Mouse (Mus musculus): ENCODE measurements around the gene Insl5. TPM values are rescaled to one million over a fixed set of nuclear protein-coding genes. Genes with fewer than 3 reads are reported as not detected.
A peak's percentile ranks its signal among the peaks of the same experiment; 100 is the strongest.

Gene Insl5
- polyA plus RNA-seq, 1 experiment: not detected

- TF ChIP-seq POLR2A (IDR thresholded peaks at IDR 0.05; ENCODE audit: low read depth, low read length): no peak
- TF ChIP-seq CTCF (IDR thresholded peaks at IDR 0.05; ENCODE audit: extremely low read depth, insufficient read length, insufficient replicate concordance, low read depth, low read length): peak; percentile 22; the same call in 1 of the 2 replicates
- WGBS: 92% methylated on average over 11 of the region's 11 CpGs
- H3K36me3 ChIP-seq (ENCODE audit: control insufficient read depth, insufficient read depth, low read length): no peaks in the 10 kb centered on the region
These were observed 16.4 kb upstream of the Insl5 start for GRCm38 (mm10) chr4:103042997-103043396.

GRCm38 (mm10) chr4:103039838-103040191 is 13.2 kb upstream of the Insl5 start:
- WGBS: 67% methylated on average over 5 of the region's 5 CpGs

More at GRCm38 (mm10) chr4:103042997-103043396, 16.4 kb upstream of the Insl5 start:
- Histone ChIP-seq H3K4me3 (ENCODE audit: low read depth, low read length) (no peak overlapping the region), H3K4me1 (ENCODE audit: control insufficient read depth, insufficient read depth, insufficient read length, low read length) (no peaks in the 10 kb centered on the region), H3K27me3 (ENCODE audit: control insufficient read depth, insufficient read depth, low read length) (no peaks in the 10 kb centered on the region), H3K27ac (ENCODE audit: insufficient read depth, low read depth, low read length) (no peak overlapping the region)

GRCm38 (mm10) chr4:103039103-103039837 is 12.6 kb upstream of the Insl5 start:
- no peak overlapping the region for H3K27ac ChIP-seq (ENCODE audit: insufficient read depth, low read depth, low read length)
- no peak overlapping the region for H3K4me3 ChIP-seq (ENCODE audit: low read depth, low read length)
- TF ChIP-seq CTCF (IDR thresholded peaks at IDR 0.05; ENCODE audit: extremely low read depth, insufficient read length, insufficient replicate concordance, low read depth, low read length) (no peak), POLR2A (IDR thresholded peaks at IDR 0.05; ENCODE audit: low read depth, low read length) (no peak)
- no peaks in the 10 kb centered on the region for H3K27me3 ChIP-seq (ENCODE audit: control insufficient read depth, insufficient read depth, low read length)
- WGBS: 75% methylated on average over 14 of the region's 14 CpGs
- no peaks in the 10 kb centered on the region for H3K36me3 ChIP-seq (ENCODE audit: control insufficient read depth, insufficient read depth, low read length)
- no peaks in the 10 kb centered on the region for H3K4me1 ChIP-seq (ENCODE audit: control insufficient read depth, insufficient read depth, insufficient read length, low read length)

More at GRCm38 (mm10) chr4:103039838-103040191, 13.2 kb upstream of the Insl5 start:
- no peaks in the 10 kb centered on the region for H3K36me3 ChIP-seq (ENCODE audit: control insufficient read depth, insufficient read depth, low read length)
- no peak overlapping the region for H3K27ac ChIP-seq (ENCODE audit: insufficient read depth, low read depth, low read length)
- no peak overlapping the region for H3K4me3 ChIP-seq (ENCODE audit: low read depth, low read length)
- H3K27me3 ChIP-seq (ENCODE audit: control insufficient read depth, insufficient read depth, low read length): no peaks in the 10 kb centered on the region
- no peaks in the 10 kb centered on the region for H3K4me1 ChIP-seq (ENCODE audit: control insufficient read depth, insufficient read depth, insufficient read length, low read length)
- TF ChIP-seq CTCF (IDR thresholded peaks at IDR 0.05; ENCODE audit: extremely low read depth, insufficient read length, insufficient replicate concordance, low read depth, low read length) (no peak), POLR2A (IDR thresholded peaks at IDR 0.05; ENCODE audit: low read depth, low read length) (no peak)

- no peak overlapping the region for H3K27ac ChIP-seq (ENCODE audit: insufficient read depth, low read depth, low read length)
- 73% methylated on average over 13 of the region's 13 CpGs for WGBS
- H3K36me3 ChIP-seq (ENCODE audit: control insufficient read depth, insufficient read depth, low read length): no peaks in the 10 kb centered on the region
- no peaks in the 10 kb centered on the region for H3K4me1 ChIP-seq (ENCODE audit: control insufficient read depth, insufficient read depth, insufficient read length, low read length)
- no peaks in the 10 kb centered on the region for H3K27me3 ChIP-seq (ENCODE audit: control insufficient read depth, insufficient read depth, low read length)
- H3K4me3 ChIP-seq (ENCODE audit: low read depth, low read length): no peak overlapping the region
- TF ChIP-seq POLR2A (IDR thresholded peaks at IDR 0.05; ENCODE audit: low read depth, low read length) (no peak), CTCF (IDR thresholded peaks at IDR 0.05; ENCODE audit: extremely low read depth, insufficient read length, insufficient replicate concordance, low read depth, low read length) (no peak)
These were observed 1.8 kb upstream of the Insl5 start for GRCm38 (mm10) chr4:103028177-103029088.

GRCm38 (mm10) chr4:103027745-103028144 is 1.1 kb upstream of the Insl5 start:
- WGBS: 66% methylated on average over 7 of the region's 7 CpGs
- no peaks in the 10 kb centered on the region for H3K27me3 ChIP-seq (ENCODE audit: control insufficient read depth, insufficient read depth, low read length)
- H3K4me3 ChIP-seq (ENCODE audit: low read depth, low read length): no peak overlapping the region
- H3K36me3 ChIP-seq (ENCODE audit: control insufficient read depth, insufficient read depth, low read length): no peaks in the 10 kb centered on the region
- TF ChIP-seq CTCF (IDR thresholded peaks at IDR 0.05; ENCODE audit: extremely low read depth, insufficient read length, insufficient replicate concordance, low read depth, low read length) (no peak), POLR2A (IDR thresholded peaks at IDR 0.05; ENCODE audit: low read depth, low read length) (no peak)
- H3K27ac ChIP-seq (ENCODE audit: insufficient read depth, low read depth, low read length): no peak overlapping the region
- H3K4me1 ChIP-seq (ENCODE audit: control insufficient read depth, insufficient read depth, insufficient read length, low read length): no peaks in the 10 kb centered on the region

- H3K27me3 ChIP-seq (ENCODE audit: control insufficient read depth, insufficient read depth, low read length): no peaks in the 10 kb centered on the region
- H3K27ac ChIP-seq (ENCODE audit: insufficient read depth, low read depth, low read length): no peak overlapping the region
- no peaks in the 10 kb centered on the region for H3K36me3 ChIP-seq (ENCODE audit: control insufficient read depth, insufficient read depth, low read length)
- no peak overlapping the region for H3K4me3 ChIP-seq (ENCODE audit: low read depth, low read length)
- WGBS: 22% methylated on average over 4 of the region's 4 CpGs
- H3K4me1 ChIP-seq (ENCODE audit: control insufficient read depth, insufficient read depth, insufficient read length, low read length): no peaks in the 10 kb centered on the region
- no peak for TF ChIP-seq CTCF (IDR thresholded peaks at IDR 0.05; ENCODE audit: extremely low read depth, insufficient read length, insufficient replicate concordance, low read depth, low read length)
These were observed 13.2 kb downstream of the Insl5 start for GRCm38 (mm10) chr4:103013490-103013889.

- Histone ChIP-seq H3K27ac (ENCODE audit: insufficient read depth, low read depth, low read length) (no peak overlapping the region), H3K4me3 (ENCODE audit: low read depth, low read length) (no peak overlapping the region)
These were observed 14.8 kb downstream of the Insl5 start for GRCm38 (mm10) chr4:103011823-103012222.

More at GRCm38 (mm10) chr4:103011823-103012222, 14.8 kb downstream of the Insl5 start:
- no peaks in the 10 kb centered on the region for H3K36me3 ChIP-seq (ENCODE audit: control insufficient read depth, insufficient read depth, low read length)
- no peaks in the 10 kb centered on the region for H3K4me1 ChIP-seq (ENCODE audit: control insufficient read depth, insufficient read depth, insufficient read length, low read length)
- WGBS: 53% methylated on average over 7 of the region's 7 CpGs
- TF ChIP-seq CTCF (IDR thresholded peaks at IDR 0.05; ENCODE audit: extremely low read depth, insufficient read length, insufficient replicate concordance, low read depth, low read length) (no peak), POLR2A (IDR thresholded peaks at IDR 0.05; ENCODE audit: low read depth, low read length) (no peak)
- no peaks in the 10 kb centered on the region for H3K27me3 ChIP-seq (ENCODE audit: control insufficient read depth, insufficient read depth, low read length)

All from small intestine, adult 2 months (tissue).